Mouse (Mus musculus) kidney, postnatal 0 days (tissue): ENCODE measurements around the gene Ccnd3. TPM values are rescaled to one million over a fixed set of nuclear protein-coding genes. Genes with fewer than 3 reads are reported as not detected.

ENCODE experiments used
- ATAC-seq: fragments of 200-750 bp; cut with Nextera tagmentation; replicated peaks from 2 replicates; pipeline ENCODE4 v1.8.0; 2017; ENCODE audit warnings: low read depth, moderate number of reproducible peaks, moderate TSS enrichment, moderate library complexity; ENCODE audit not compliant: low FRiP score
- DNase-seq: peaks from one replicate; pipeline ENCODE4 v3.0.0-alpha.2; 2016; ENCODE audit warnings: low spot score
- H3K27ac ChIP-seq: fragments of 300-500 bp; sonication (generic); 2 replicates; pipeline ENCODE4 v1.5.1; 2014; ENCODE audit warnings: mild to moderate bottlenecking
- H3K27me3 ChIP-seq: fragments of 300-500 bp; sonication (generic); 2 replicates; pipeline ENCODE4 v1.6.1; 2014; ENCODE audit warnings: low read length, mixed read lengths; ENCODE audit not compliant: insufficient read depth
- H3K36me3 ChIP-seq: fragments of 300-500 bp; sonication (generic); 2 replicates; pipeline ENCODE4 v1.6.1; 2014; ENCODE audit warnings: low read length, mixed read lengths; ENCODE audit not compliant: insufficient read depth
- H3K4me1 ChIP-seq: fragments of 300-500 bp; sonication (generic); replicated peaks from 2 replicates; pipeline ENCODE4 v1.6.1; 2014; ENCODE audit warnings: antibody characterized with exemption, low read length, mixed read lengths; ENCODE audit not compliant: insufficient read depth
- H3K4me2 ChIP-seq: fragments of 300-500 bp; sonication (generic); 2 replicates; pipeline ENCODE4 v1.6.1; 2014; ENCODE audit warnings: mild to moderate bottlenecking, low read length, moderate library complexity, mixed read lengths
- H3K4me3 ChIP-seq: fragments of 300-500 bp; sonication (generic); replicated peaks from 2 replicates; pipeline ENCODE4 v1.5.1; 2014; ENCODE audit warnings: low read depth, low read length
- H3K9ac ChIP-seq: fragments of 300-500 bp; sonication (generic); 2 replicates; pipeline ENCODE4 v1.6.1; 2014; ENCODE audit warnings: low read depth, low read length
- H3K9me3 ChIP-seq: fragments of 300-500 bp; sonication (generic); replicated peaks from 2 replicates; pipeline ENCODE4 v1.6.1; 2016; ENCODE audit warnings: low read length, inconsistent platforms, mixed read lengths
- CTCF ChIP-seq: IDR thresholded peaks from 2 replicates; pipeline ENCODE4 v1.5.1; 2016; ENCODE audit warnings: antibody characterized with exemption, low read depth, mild to moderate bottlenecking, moderate library complexity
- WGBS: fragments of 180-500 bp; shearing (Covaris S2); extraction: QIAGEN DNeasy Blood & Tissue Kit; methylation state at CpG from one replicate; pipeline ENCODE4 v1.1.7; 2014; 5-methylcytosine and 5-hydroxymethylcytosine counted together
- polyA plus RNA-seq: library from polyadenylated mRNA; unstranded; fragments of >200 nt; fragmentation: Nextera tagmentation; extraction: Ambion mirVana; gene quantifications from 2 replicates; pipeline ENCODE4 v1.2.1, GENCODE M21; 2015

The Ccnd3 gene
- polyA plus RNA-seq, 1 experiment from 2014 or later: 202 TPM

GRCm38 (mm10) chr17:47506697-47507096, 1.8 kb downstream of the Ccnd3 start:
- no peaks in the 10 kb centered on the region for H3K27me3 ChIP-seq
- H3K9ac ChIP-seq: no peak overlapping the region
- H3K4me2 ChIP-seq: no peak overlapping the region
- no peak for TF ChIP-seq CTCF
- H3K4me1 ChIP-seq: peaks cover 26% of the 10 kb centered on the region
- 91% methylated on average over 4 of the region's 4 CpGs for WGBS
- no peaks in the 10 kb centered on the region for H3K36me3 ChIP-seq
- no peak for DNase-seq
- ATAC-seq: no peak
- no peak overlapping the region for H3K4me3 ChIP-seq
- no peaks in the 10 kb centered on the region for H3K9me3 ChIP-seq
- H3K27ac ChIP-seq: no peak overlapping the region

DNA sequence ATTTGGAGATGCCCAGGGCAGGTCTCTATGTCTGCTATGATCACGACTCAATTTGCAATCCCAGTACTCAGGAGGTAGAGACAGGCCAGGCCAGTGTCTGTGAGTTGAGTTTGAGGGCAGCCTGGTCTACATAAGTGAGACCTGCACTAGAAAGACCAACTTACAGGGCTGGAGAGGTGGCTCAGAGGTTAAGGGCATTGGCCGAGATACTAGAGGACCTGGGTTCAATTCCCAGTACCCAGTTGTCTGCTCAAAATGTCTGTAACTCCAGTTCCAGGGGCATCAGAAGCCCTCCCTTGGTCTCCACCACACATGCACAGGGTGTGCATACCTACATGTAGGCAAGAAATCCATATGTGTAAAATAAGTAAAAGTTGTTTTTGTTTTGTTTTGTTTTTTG, 2.7 kb downstream of the Ccnd3 start:
- Histone ChIP-seq H3K27ac (peak overlapping the region; percentile 94), H3K9me3 (no peaks in the 10 kb centered on the region), H3K36me3 (no peaks in the 10 kb centered on the region), H3K9ac (no peak overlapping the region), H3K4me3 (no peak overlapping the region), H3K4me2 (peak overlapping the region; percentile 55; the same call in 1 of the 2 replicates), H3K4me1 (peaks cover 29% of the 10 kb centered on the region), H3K27me3 (no peaks in the 10 kb centered on the region)
- TF ChIP-seq CTCF: no peak
- DNase-seq (no peak), ATAC-seq (no peak)
- WGBS: 76% methylated on average over 2 of the region's 2 CpGs

GRCm38 (mm10) chr17:47508012-47508608, 3.3 kb downstream of the Ccnd3 start:
- 6% methylated on average over 12 of the region's 12 CpGs for WGBS
- Histone ChIP-seq H3K36me3 (no peaks in the 10 kb centered on the region), H3K4me2 (peak overlapping the region; percentile 55), H3K27me3 (no peaks in the 10 kb centered on the region), H3K9me3 (no peaks in the 10 kb centered on the region), H3K9ac (peak overlapping the region; percentile 46; the same call in 1 of the 2 replicates), H3K27ac (peak overlapping the region; percentile 94), H3K4me1 (peaks cover 29% of the 10 kb centered on the region), H3K4me3 (peak overlapping the region; percentile 13; the same call in 1 of the 2 replicates)
- ATAC-seq: peak; percentile 48
- peak; percentile 28 for TF ChIP-seq CTCF
- DNase-seq: peak; percentile 96

DNA sequence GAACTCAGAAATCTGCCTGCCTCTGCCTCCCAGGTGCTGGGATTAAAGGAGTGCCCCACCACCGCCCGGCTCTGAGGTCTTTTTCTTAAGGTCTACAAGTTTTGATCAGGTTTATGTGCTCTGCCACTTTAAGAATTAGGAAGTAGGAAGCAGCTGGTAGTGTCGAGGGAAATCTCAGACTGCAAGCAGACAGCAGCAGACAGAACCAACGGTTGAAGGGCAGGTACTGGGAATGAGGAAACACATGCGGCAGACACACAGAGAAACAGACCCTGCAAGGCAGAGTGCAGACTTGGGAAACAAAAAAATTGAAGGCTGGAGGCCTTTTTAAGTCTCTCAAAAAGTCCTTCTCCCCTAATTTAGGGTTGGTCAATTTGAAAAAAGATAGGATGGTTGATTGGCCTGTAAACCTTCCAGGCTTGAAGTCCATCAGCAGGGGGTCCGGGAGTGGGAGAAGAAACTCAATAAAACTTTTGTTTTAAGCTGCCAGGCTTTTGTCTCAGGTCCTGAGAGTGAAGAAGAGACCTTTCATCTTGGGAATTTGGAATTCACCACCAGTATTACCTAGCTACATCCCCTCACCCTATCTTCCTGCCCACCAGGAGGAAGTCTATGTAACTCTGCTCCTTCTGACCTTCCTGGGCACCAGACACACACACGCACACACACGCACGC, 4.3 kb downstream of the Ccnd3 start:
- peaks cover 27% of the 10 kb centered on the region for H3K4me1 ChIP-seq
- DNase-seq: peak; percentile 35

DNA sequence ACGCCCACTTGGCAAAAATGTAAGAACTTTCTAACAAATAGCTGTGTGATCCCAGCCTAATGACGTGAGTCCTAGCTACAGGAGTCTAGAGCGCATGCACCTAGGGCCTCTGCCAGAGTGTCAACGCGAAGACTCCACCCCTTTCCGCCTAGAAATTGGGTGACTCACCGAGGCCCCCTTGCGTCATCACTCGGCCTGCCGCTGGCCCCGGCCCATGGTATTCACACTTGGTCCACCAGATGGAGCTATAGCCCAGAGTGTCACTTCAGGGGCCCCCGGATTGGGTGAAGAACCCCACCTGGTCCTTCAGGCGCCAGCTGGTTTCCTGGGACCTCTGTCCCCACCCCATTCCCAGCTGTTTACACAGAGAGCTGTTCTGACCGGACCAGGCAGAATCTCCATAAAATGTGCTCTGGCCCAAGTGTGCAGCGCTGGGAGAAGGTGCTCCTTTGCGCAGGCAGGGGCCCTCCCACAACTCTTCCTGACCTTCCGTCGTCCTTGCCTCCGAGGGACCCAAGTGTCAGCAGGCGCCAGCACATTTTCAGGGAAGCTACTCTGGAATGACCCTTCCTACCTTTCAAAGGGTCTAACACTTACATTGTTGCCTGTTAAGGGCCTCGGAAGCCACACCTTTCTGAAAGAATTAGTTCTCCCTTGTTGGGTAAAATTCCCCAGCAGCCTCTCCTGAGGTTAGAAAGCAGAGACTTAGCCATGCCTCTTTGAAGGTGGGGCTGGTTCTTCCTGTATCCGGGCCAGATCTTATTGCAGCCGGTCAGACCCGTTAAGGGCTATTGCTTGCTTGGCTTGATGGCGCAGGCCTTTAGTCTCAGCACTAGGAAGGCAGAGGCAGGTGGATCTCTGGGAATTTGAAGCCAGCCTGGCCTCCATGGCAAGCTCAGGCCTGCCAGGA, 6.5 kb downstream of the Ccnd3 start:
- Histone ChIP-seq H3K4me1 (peaks cover 14% of the 10 kb centered on the region; the same call in 1 of the 2 replicates), H3K9me3 (no peaks in the 10 kb centered on the region), H3K27ac (peak overlapping the region; percentile 87), H3K4me3 (no peak overlapping the region), H3K36me3 (no peaks in the 10 kb centered on the region), H3K9ac (0 out of 2 replicates have a peak overlapping the region, but pooled peaks have one; percentile 9), H3K4me2 (peak overlapping the region; percentile 41; the same call in 1 of the 2 replicates), H3K27me3 (no peaks in the 10 kb centered on the region)
- 5% methylated on average over 25 of the region's 25 CpGs for WGBS
- ATAC-seq (peak; percentile 92), DNase-seq (peak; percentile 99)
- peak; percentile 99 for TF ChIP-seq CTCF

More for the DNA sequence above, 4.3 kb downstream of the Ccnd3 start:
- TF ChIP-seq CTCF: no peak
- Histone ChIP-seq H3K36me3 (no peaks in the 10 kb centered on the region), H3K27ac (peak overlapping the region; percentile 94), H3K9ac (no peak overlapping the region), H3K4me2 (no peak overlapping the region), H3K27me3 (no peaks in the 10 kb centered on the region), H3K4me3 (no peak overlapping the region), H3K9me3 (no peaks in the 10 kb centered on the region)
- ATAC-seq: no peak
- WGBS: 55% methylated on average over 9 of the region's 9 CpGs
